Mouse (Mus musculus) kidney, adult 2 months (tissue): Measurements from ENCODE around the gene Plcb1.

Source experiments
- CTCF ChIP-seq: fragments of 200-500 bp; conservative IDR thresholded peaks from 2 replicates; pipeline ENCODE4 v1.5.1; 2011; ENCODE audit warnings: low read depth, mild to moderate bottlenecking, control low read depth, low read length, moderate library complexity, mixed read lengths; ENCODE audit not compliant: insufficient read depth, insufficient read length
- POLR2A ChIP-seq: fragments of 200-500 bp; IDR thresholded peaks from one replicate; pipeline ENCODE4 v1.6.1; 2011; ENCODE audit warnings: low read depth, low read length, control low read depth

GRCm38 (mm10) chr2:134894776-134895175, 108.9 kb downstream of the Plcb1 start:
- TF ChIP-seq POLR2A (no peak), CTCF (no peak)
